Mouse (Mus musculus) cerebellum, adult 2 months (tissue): ENCODE measurements at regions not wholly inside any gene's neighbourhood (a gene's known extent, or its start where the extent isn't known, plus 50 kb on each side); places are given as distances from the start of the nearest gene placed in this dataset.

Experiments
- CTCF ChIP-seq: fragments of 200-500 bp; IDR thresholded peaks from 2 replicates; pipeline ENCODE4 v1.5.1; 2011; ENCODE audit warnings: low read depth, mild to moderate bottlenecking, control low read depth, low read length, moderate library complexity, borderline replicate concordance; ENCODE audit not compliant: insufficient read depth
- POLR2A ChIP-seq: fragments of 200-500 bp; IDR thresholded peaks from 2 replicates; pipeline ENCODE4 v1.6.1; 2011; ENCODE audit warnings: low read length, control low read depth, borderline replicate concordance; ENCODE audit not compliant: insufficient read depth

DNA sequence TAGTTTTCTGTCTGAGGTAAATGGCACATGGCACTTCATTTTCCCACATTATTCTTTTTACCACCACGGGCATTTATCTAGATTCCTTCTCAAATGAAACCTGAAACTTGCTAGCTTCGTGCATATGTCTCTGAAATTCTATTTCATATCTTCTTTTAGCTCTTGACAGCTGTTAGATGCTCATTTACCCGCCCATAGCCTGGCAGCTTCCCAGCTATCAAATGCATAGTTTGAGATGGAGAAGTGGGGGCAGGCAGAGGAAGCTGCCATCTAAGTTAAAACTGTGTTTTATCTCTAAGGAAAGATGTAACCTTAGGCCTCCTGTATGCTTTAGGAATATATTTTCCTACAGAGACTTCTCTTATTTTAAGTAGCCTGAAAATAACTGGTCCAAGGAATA is 179.0 kb downstream of the Fzd1 start:
- TF ChIP-seq POLR2A (no peak), CTCF (no peak)
